In the genomic region with DNA sequence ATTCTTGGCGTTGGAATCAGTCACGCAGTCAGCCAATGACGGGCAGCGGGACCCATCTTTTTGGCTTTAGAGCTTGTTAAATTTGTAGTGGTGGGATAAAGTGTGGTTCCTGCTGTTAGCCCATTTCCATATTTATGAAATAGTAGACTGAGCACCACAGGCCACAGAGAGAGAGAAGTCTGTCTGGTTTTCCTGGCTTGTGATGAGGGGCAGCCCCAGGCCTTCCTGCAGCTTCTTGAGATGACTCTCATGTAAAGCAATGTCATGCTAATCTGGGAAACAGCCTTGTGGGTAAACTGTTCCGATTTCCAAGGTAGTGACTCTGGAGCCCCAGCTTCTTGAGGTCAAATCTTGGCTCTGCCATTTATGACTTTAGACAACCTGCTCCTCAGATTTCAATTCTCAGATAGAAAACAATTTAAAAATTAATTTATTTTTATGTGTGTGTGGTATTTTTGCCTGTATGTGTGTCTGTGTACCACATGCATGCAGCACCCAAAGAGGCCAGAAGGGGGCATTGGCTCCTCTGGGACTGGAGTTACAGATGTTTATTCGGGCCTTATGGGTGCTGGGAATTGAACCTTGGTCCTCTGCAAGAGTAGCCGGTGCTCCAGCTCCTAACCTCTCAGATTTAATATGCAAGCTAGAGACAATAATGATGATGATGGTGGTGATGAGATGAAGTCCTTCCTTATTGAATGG, we compare ENCODE assay signal across 10 mouse cellular contexts.
"Had no signal": no experiment of that assay in that cellular context is flagged by ENCODE, and none has a peak within 500 bp of the region (broad histone marks: within the 10 kb centered on the region; RNA-seq: fewer than 3 reads in every experiment).

No protein-coding gene starts in this region.

- H3K4me1 ChIP-seq: limb, embryonic 13.5 days; liver, embryonic 15.5 days; midbrain, embryonic 13.5 days; neural tube, embryonic 12.5 days had no signal

- H3K9me3 ChIP-seq: limb, embryonic 13.5 days; liver, embryonic 15.5 days; lung, embryonic 15.5 days; midbrain, embryonic 13.5 days; neural tube, embryonic 12.5 days had no signal

- H3K9ac ChIP-seq: limb, embryonic 13.5 days; liver, embryonic 15.5 days; lung, embryonic 15.5 days; midbrain, embryonic 13.5 days; neural tube, embryonic 12.5 days had no signal

- H3K27ac ChIP-seq: limb, embryonic 13.5 days; liver, embryonic 15.5 days; lung, embryonic 15.5 days; midbrain, embryonic 13.5 days; neural tube, embryonic 12.5 days had no signal

- H3K36me3 ChIP-seq: limb, embryonic 13.5 days; liver, embryonic 15.5 days; lung, embryonic 15.5 days; midbrain, embryonic 13.5 days; neural tube, embryonic 12.5 days had no signal

- H3K4me3 ChIP-seq: limb, embryonic 13.5 days; liver, embryonic 15.5 days; lung, embryonic 15.5 days; midbrain, embryonic 13.5 days; neural tube, embryonic 12.5 days had no signal

- H3K27me3 ChIP-seq: limb, embryonic 13.5 days; liver, embryonic 15.5 days; lung, embryonic 15.5 days; midbrain, embryonic 13.5 days; neural tube, embryonic 12.5 days had no signal

- DNase-seq: kidney, adult 11 months; kidney, postnatal 14 days; layer of hippocampus, adult 9-11 months; layer of hippocampus, postnatal 36 days; left cerebral cortex, postnatal 4 days had no signal
